Mouse (Mus musculus) CH12.LX (cell line): ENCODE measurements around the gene Gzmm.

Source experiments
- BHLHE40 ChIP-seq: IDR thresholded peaks from 2 replicates; pipeline ENCODE4 v1.6.1; 2011; ENCODE audit warnings: mild to moderate bottlenecking, low read depth, low read length, improper control_type of control experiment
- CTCF ChIP-seq, 2 experiments: IDR thresholded peaks in 1 of 2; conservative IDR thresholded peaks in 1 of 2; 2 replicates each; pipeline ENCODE4 v1.5.1; 2011 to 2012; ENCODE audit warnings: low read depth in 2 of 2, low read length in 2 of 2, improper control_type of control experiment in 1 of 2, inconsistent platforms in 1 of 2, mild to moderate bottlenecking in 1 of 2, moderate library complexity in 1 of 2
- ELF1 ChIP-seq: IDR thresholded peaks from 2 replicates; pipeline ENCODE4 v1.6.1; 2014; ENCODE audit warnings: low read depth, mild to moderate bottlenecking, inconsistent platforms, low read length, improper control_type of control experiment
- EP300 ChIP-seq: IDR thresholded peaks from 2 replicates; pipeline ENCODE4 v1.6.1; 2011; ENCODE audit warnings: low read length, improper control_type of control experiment
- MYC ChIP-seq: IDR thresholded peaks from 2 replicates; pipeline ENCODE4 v1.6.1; 2011; ENCODE audit warnings: low read depth, mild to moderate bottlenecking, improper control_type of control experiment, low read length
- POLR2A ChIP-seq: IDR thresholded peaks from 2 replicates; pipeline ENCODE4 v1.6.1; 2011; ENCODE audit warnings: low read depth, mild to moderate bottlenecking, improper control_type of control experiment, low read length
- SIN3A ChIP-seq: IDR thresholded peaks from 2 replicates; pipeline ENCODE4 v1.6.1; 2012; ENCODE audit warnings: low read length, improper control_type of control experiment, inconsistent platforms
- TCF12 ChIP-seq: IDR thresholded peaks from 2 replicates; pipeline ENCODE4 v1.6.1; 2014; ENCODE audit warnings: low read depth, mild to moderate bottlenecking, inconsistent platforms, low read length, improper control_type of control experiment
- ZMIZ1 ChIP-seq: IDR thresholded peaks from 2 replicates; pipeline ENCODE4 v1.6.1; 2012; ENCODE audit warnings: low read depth, mild to moderate bottlenecking, inconsistent platforms, low read length, improper control_type of control experiment

DNA sequence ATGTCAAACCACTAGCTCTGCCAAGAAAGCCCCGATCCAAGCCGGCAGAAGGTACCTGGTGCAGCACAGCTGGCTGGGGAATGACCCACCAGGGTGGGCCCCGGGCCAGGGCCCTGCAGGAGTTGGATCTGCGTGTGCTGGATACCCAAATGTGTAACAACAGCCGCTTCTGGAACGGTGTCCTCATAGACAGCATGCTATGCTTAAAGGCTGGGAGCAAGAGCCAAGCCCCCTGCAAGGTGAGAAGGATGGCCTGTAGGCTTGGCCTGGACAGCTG, 5.5 kb downstream of the Gzmm start:
- TF ChIP-seq POLR2A (no peak), CTCF (conservative IDR thresholded peaks at IDR 0.05 in 1 of 2, IDR thresholded peaks at IDR 0.05 in 1 of 2; ENCODE audit: low read depth in 2 of 2, low read length in 2 of 2) (no peak), ELF1 (no peak), ZMIZ1 (no peak), EP300 (no peak), MYC (no peak), SIN3A (no peak), TCF12 (no peak), BHLHE40 (no peak)
